Mouse (Mus musculus): ENCODE data around the gene Gnaq. TPM values are rescaled to one million over a fixed set of nuclear protein-coding genes. Genes with fewer than 3 reads are reported as not detected.
"Not testable (repeated sequence)": the region's sequence is repeated elsewhere in the genome, so short reads cannot be mapped to it uniquely, and the experiment has no call there.

The Gnaq gene
- polyA plus RNA-seq, 1 experiment from 2014 or later, result 18.1 TPM

DNA sequence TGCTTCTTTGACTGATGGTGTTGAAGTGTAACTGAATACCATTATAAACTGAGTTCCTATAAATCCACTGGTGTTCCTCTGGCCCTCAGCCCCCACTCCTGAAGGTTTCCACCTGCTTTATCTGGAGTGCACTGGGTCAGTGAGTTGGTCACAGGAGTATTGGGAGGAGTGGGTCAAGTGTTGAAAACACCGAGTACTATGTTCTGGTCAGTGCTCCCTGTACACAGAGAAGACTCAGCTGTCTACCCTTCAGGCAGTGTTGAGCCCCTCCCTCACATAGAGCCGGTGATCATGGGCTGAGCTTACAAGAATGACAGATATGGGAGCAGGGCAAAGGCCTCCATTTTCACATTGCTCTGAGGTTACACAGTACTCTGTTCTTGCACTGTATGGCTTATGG is 28.6 kb downstream of the Gnaq start:
- no peak for ATAC-seq (ENCODE audit: low FRiP score, low TSS enrichment)
- 0 out of 2 replicates have a peak overlapping the region, but pooled peaks have one; percentile 19 for H3K27ac ChIP-seq (replicated peaks)
- no peak overlapping the region for H3K4me2 ChIP-seq (replicated peaks; ENCODE audit: low read depth)
- WGBS, result 33% methylated on average over 2 of the region's 2 CpGs
- H3K27me3 ChIP-seq (ENCODE audit: control insufficient read depth, insufficient read depth, low read length), result no peaks in the 10 kb centered on the region
- no peak for DNase-seq (ENCODE audit: low spot score)
- H3K9me3 ChIP-seq (ENCODE audit: control insufficient read depth, low read length), result no peaks in the 10 kb centered on the region
- TF ChIP-seq CTCF (IDR thresholded peaks at IDR 0.05; ENCODE audit: low read depth) (no peak), EP300 (optimal IDR thresholded peaks at IDR 0.05) (no peak)
- H3K36me3 ChIP-seq (ENCODE audit: control insufficient read depth, insufficient read depth, low read length), result no peaks in the 10 kb centered on the region
- no peaks in the 10 kb centered on the region for H3K4me1 ChIP-seq (replicated peaks; ENCODE audit: control insufficient read depth, insufficient read depth)
- no peak overlapping the region for H3K4me3 ChIP-seq (ENCODE audit: low read depth, low read length)
- H3K9ac ChIP-seq (ENCODE audit: low read length), result no peak overlapping the region

DNA sequence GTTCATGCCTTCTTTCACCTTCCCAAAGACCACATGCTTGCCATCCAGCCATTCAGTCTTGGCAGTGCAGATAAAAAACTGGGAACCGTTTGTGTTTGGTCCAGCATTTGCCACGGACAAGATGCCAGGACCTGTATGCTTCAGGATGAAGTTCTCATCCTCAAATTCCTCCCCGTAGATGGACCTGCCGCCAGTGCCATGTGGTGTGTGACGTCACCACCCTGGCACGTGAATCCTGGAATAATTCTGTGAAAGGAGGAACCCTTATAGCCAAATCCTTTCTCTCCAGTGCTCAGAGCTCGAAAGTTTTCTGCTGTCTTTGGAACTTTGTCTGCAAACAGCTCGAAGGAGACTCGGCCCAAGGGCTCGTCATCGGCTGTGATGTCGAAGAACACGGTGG is 31.8 kb downstream of the Gnaq start:
- not testable (repeated sequence) for H3K27ac ChIP-seq (replicated peaks); H3K36me3 ChIP-seq (ENCODE audit: control insufficient read depth, insufficient read depth, low read length); H3K9me3 ChIP-seq (ENCODE audit: control insufficient read depth, low read length); H3K9ac ChIP-seq (ENCODE audit: low read length); H3K4me3 ChIP-seq (ENCODE audit: low read depth, low read length); H3K4me2 ChIP-seq (replicated peaks; ENCODE audit: low read depth); H3K27me3 ChIP-seq (ENCODE audit: control insufficient read depth, insufficient read depth, low read length); DNase-seq (ENCODE audit: low spot score); ATAC-seq (ENCODE audit: low FRiP score, low TSS enrichment); H3K4me1 ChIP-seq (replicated peaks; ENCODE audit: control insufficient read depth, insufficient read depth)
- WGBS, result 95% methylated on average over 13 of the region's 13 CpGs

GRCm38 (mm10) chr19:16167185-16167584 is 34.6 kb downstream of the Gnaq start:
- no peak for ATAC-seq (ENCODE audit: low FRiP score, low TSS enrichment)
- H3K4me1 ChIP-seq (replicated peaks; ENCODE audit: control insufficient read depth, insufficient read depth), result peaks cover 8% of the 10 kb centered on the region
- 41% methylated on average over 4 of the region's 4 CpGs for WGBS
- H3K9me3 ChIP-seq (ENCODE audit: control insufficient read depth, low read length), result no peaks in the 10 kb centered on the region
- H3K9ac ChIP-seq (ENCODE audit: low read length), result no peak overlapping the region
- no peak overlapping the region; the same call in 1 of the 2 replicates for H3K27ac ChIP-seq (replicated peaks)
- H3K36me3 ChIP-seq (ENCODE audit: control insufficient read depth, insufficient read depth, low read length), result no peaks in the 10 kb centered on the region
- H3K27me3 ChIP-seq (ENCODE audit: control insufficient read depth, insufficient read depth, low read length), result no peaks in the 10 kb centered on the region
- no peak for DNase-seq (ENCODE audit: low spot score)
- H3K4me2 ChIP-seq (replicated peaks; ENCODE audit: low read depth), result no peak overlapping the region
- TF ChIP-seq EP300 (optimal IDR thresholded peaks at IDR 0.05) (no peak), CTCF (IDR thresholded peaks at IDR 0.05; ENCODE audit: low read depth) (no peak)
- no peak overlapping the region for H3K4me3 ChIP-seq (ENCODE audit: low read depth, low read length)

GRCm38 (mm10) chr19:16168192-16168591 is 35.6 kb downstream of the Gnaq start:
- peak; percentile 39 for DNase-seq (ENCODE audit: low spot score)
- Histone ChIP-seq H3K9me3 (ENCODE audit: control insufficient read depth, low read length) (no peaks in the 10 kb centered on the region), H3K9ac (ENCODE audit: low read length) (no peak overlapping the region), H3K36me3 (ENCODE audit: control insufficient read depth, insufficient read depth, low read length) (no peaks in the 10 kb centered on the region), H3K27ac (replicated peaks) (peak overlapping the region; percentile 86), H3K4me2 (replicated peaks; ENCODE audit: low read depth) (no peak overlapping the region), H3K4me3 (ENCODE audit: low read depth, low read length) (no peak overlapping the region), H3K27me3 (ENCODE audit: control insufficient read depth, insufficient read depth, low read length) (no peaks in the 10 kb centered on the region), H3K4me1 (replicated peaks; ENCODE audit: control insufficient read depth, insufficient read depth) (peaks cover 8% of the 10 kb centered on the region)
- ATAC-seq (ENCODE audit: low FRiP score, low TSS enrichment), result 0 out of 2 replicates have a peak, but pooled peaks have one; percentile 53
- TF ChIP-seq CTCF (IDR thresholded peaks at IDR 0.05; ENCODE audit: low read depth), result no peak
- no peak for TF ChIP-seq EP300 (optimal IDR thresholded peaks at IDR 0.05)
- 23% methylated on average over 4 of the region's 4 CpGs for WGBS

- H3K27ac ChIP-seq (replicated peaks), result peak overlapping the region; percentile 86
- no peak overlapping the region for H3K9ac ChIP-seq (ENCODE audit: low read length)
- WGBS, result 17% methylated on average over 4 of the region's 4 CpGs
- no peak overlapping the region for H3K4me3 ChIP-seq (ENCODE audit: low read depth, low read length)
- no peaks in the 10 kb centered on the region for H3K9me3 ChIP-seq (ENCODE audit: control insufficient read depth, low read length)
- ATAC-seq (ENCODE audit: low FRiP score, low TSS enrichment) (peak; percentile 49; the same call in 1 of the 2 replicates), DNase-seq (ENCODE audit: low spot score) (no peak)
- no peak overlapping the region for H3K4me2 ChIP-seq (replicated peaks; ENCODE audit: low read depth)
- TF ChIP-seq EP300 (optimal IDR thresholded peaks at IDR 0.05) (no peak), CTCF (IDR thresholded peaks at IDR 0.05; ENCODE audit: low read depth) (no peak)
- peaks cover 8% of the 10 kb centered on the region for H3K4me1 ChIP-seq (replicated peaks; ENCODE audit: control insufficient read depth, insufficient read depth)
- no peaks in the 10 kb centered on the region for H3K36me3 ChIP-seq (ENCODE audit: control insufficient read depth, insufficient read depth, low read length)
- no peaks in the 10 kb centered on the region for H3K27me3 ChIP-seq (ENCODE audit: control insufficient read depth, insufficient read depth, low read length)
These were observed 36.1 kb downstream of the Gnaq start for GRCm38 (mm10) chr19:16168653-16169198.

GRCm38 (mm10) chr19:16170724-16171123 is 38.1 kb downstream of the Gnaq start:
- peaks cover 8% of the 10 kb centered on the region for H3K4me1 ChIP-seq (replicated peaks; ENCODE audit: control insufficient read depth, insufficient read depth)
- no peak for TF ChIP-seq CTCF (IDR thresholded peaks at IDR 0.05; ENCODE audit: low read depth)
- TF ChIP-seq EP300 (optimal IDR thresholded peaks at IDR 0.05), result no peak
- H3K9ac ChIP-seq (ENCODE audit: low read length), result no peak overlapping the region
- WGBS, result 26% methylated on average over 3 of the region's 3 CpGs
- no peak overlapping the region for H3K27ac ChIP-seq (replicated peaks)
- ATAC-seq (ENCODE audit: low FRiP score, low TSS enrichment) (no peak), DNase-seq (ENCODE audit: low spot score) (no peak)
- H3K4me3 ChIP-seq (ENCODE audit: low read depth, low read length), result no peak overlapping the region
- H3K4me2 ChIP-seq (replicated peaks; ENCODE audit: low read depth), result no peak overlapping the region
- H3K9me3 ChIP-seq (ENCODE audit: control insufficient read depth, low read length), result no peaks in the 10 kb centered on the region
- no peaks in the 10 kb centered on the region for H3K36me3 ChIP-seq (ENCODE audit: control insufficient read depth, insufficient read depth, low read length)
- no peaks in the 10 kb centered on the region for H3K27me3 ChIP-seq (ENCODE audit: control insufficient read depth, insufficient read depth, low read length)
